Mouse (Mus musculus) heart, adult 9 months (tissue): ENCODE data around the gene Defb45.
A peak's percentile ranks its signal among the peaks of the same experiment; 100 is the strongest.

Experiments
- DNase-seq, 2 experiments: peaks; one replicate each; pipeline ENCODE4 v3.0.0; 2022; ENCODE audit warnings: low spot score in 2 of 2

Defb45 gene

GRCm38 (mm10) chr2:152599299-152599698 lies at the start of gene Defb45:
Gene Defb45 (minus strand): TSS chr2:152599399.
- no peak for DNase-seq

- peak; percentile 77 to 83 for DNase-seq
Observed at GRCm38 (mm10) chr2:152639406-152640113, 40.4 kb upstream of the Defb45 start.

- no peak for DNase-seq
Observed at GRCm38 (mm10) chr2:152638865-152639264, 39.7 kb upstream of the Defb45 start.

GRCm38 (mm10) chr2:152637381-152637780 lies 38.2 kb upstream of the Defb45 start:
- no peak for DNase-seq

- DNase-seq = no peak
Observed at GRCm38 (mm10) chr2:152637006-152637322, 37.8 kb upstream of the Defb45 start.

GRCm38 (mm10) chr2:152636246-152637005 lies 37.2 kb upstream of the Defb45 start:
- peak; percentile 86 to 90 for DNase-seq

- DNase-seq = no peak
Observed at GRCm38 (mm10) chr2:152634311-152634710, 35.1 kb upstream of the Defb45 start.

GRCm38 (mm10) chr2:152633334-152633733 lies 34.1 kb upstream of the Defb45 start:
- no peak for DNase-seq

- DNase-seq = no peak
Observed at GRCm38 (mm10) chr2:152629904-152630303, 30.7 kb upstream of the Defb45 start.

GRCm38 (mm10) chr2:152629239-152629638 lies 30.0 kb upstream of the Defb45 start:
- no peak for DNase-seq

GRCm38 (mm10) chr2:152628066-152628465 lies 28.9 kb upstream of the Defb45 start:
- no peak for DNase-seq

GRCm38 (mm10) chr2:152626774-152627591 lies 27.8 kb upstream of the Defb45 start, which contains the start of gene Rem1:
Gene Rem1 (plus strand): TSS chr2:152626951.
- DNase-seq = peak; percentile 51 to 63

GRCm38 (mm10) chr2:152625256-152625655 lies 26.1 kb upstream of the Defb45 start:
- DNase-seq = no peak

GRCm38 (mm10) chr2:152624566-152624965 lies 25.4 kb upstream of the Defb45 start:
- no peak for DNase-seq

- DNase-seq = no peak
Observed at GRCm38 (mm10) chr2:152622953-152623352, 23.8 kb upstream of the Defb45 start, which contains the start of gene Defb25. Gene Defb25 (minus strand): TSS chr2:152623053.

- no peak for DNase-seq
Observed at GRCm38 (mm10) chr2:152622151-152622550, 23.0 kb upstream of the Defb45 start.

GRCm38 (mm10) chr2:152620367-152621134 lies 21.4 kb upstream of the Defb45 start:
- DNase-seq = peak in 1 of 2 experiments; percentile 60

- no peak for DNase-seq
Observed at GRCm38 (mm10) chr2:152617374-152617773, 18.2 kb upstream of the Defb45 start.

GRCm38 (mm10) chr2:152616470-152616869 lies 17.3 kb upstream of the Defb45 start:
- no peak for DNase-seq

GRCm38 (mm10) chr2:152615563-152615962 lies 16.4 kb upstream of the Defb45 start:
- DNase-seq = peak; percentile 68 to 71

GRCm38 (mm10) chr2:152612193-152612592 lies 13.0 kb upstream of the Defb45 start:
- DNase-seq = no peak
